Mouse (Mus musculus) c-Kit-positive CD71-negative TER-119-negative erythroid progenitor cells, embryonic 14.5 days (primary cell): ENCODE results near the gene Pgghg.

Source experiments
- DNase-seq: peaks from one replicate; pipeline ENCODE4 v3.0.0-alpha.2; 2013; ENCODE audit warnings: low read depth

Gene Pgghg

GRCm38 (mm10) chr7:140990622-140991021 lies 49.4 kb downstream of the Pgghg start:
- DNase-seq, result no peak

DNA sequence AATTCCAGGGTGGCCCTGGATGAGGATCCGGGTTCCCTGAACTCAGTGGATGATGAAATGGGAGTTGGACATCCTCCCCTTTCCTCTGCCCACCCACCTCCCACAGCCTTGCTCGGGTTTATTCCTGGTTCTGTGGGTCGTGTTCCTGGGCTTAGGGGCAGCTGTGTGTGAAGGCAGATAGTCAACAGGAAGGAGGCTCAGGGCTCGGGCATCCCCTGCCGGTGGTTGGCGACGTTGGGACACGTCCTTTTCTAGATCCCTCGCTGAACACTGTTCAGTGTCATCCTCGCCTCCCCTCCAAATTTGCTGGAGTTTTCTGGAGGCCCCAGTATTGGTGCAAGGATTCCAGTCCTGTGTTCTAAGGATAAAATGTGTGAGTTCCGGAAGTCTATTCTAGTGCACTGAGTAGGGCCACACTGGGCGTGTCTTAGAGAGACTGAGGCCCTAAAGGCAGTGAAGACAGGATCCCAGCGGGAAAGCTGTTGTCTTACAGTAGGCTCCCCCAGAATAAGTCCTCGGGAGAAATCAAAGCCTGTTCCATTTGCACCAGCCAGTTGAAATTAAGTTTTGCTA lies 50.0 kb downstream of the Pgghg start:
- DNase-seq, result no peak
